Mouse (Mus musculus) cerebellum, adult 2 months (tissue): ENCODE data around the gene Ybx2. TPM values are rescaled to one million over a fixed set of nuclear protein-coding genes. Genes with fewer than 3 reads are reported as not detected.

Experiments
- DNase-seq, 2 experiments: peaks; one replicate each; pipeline ENCODE4 v3.0.0; 2021
- H3K27ac ChIP-seq: fragments of 200-500 bp; 2 replicates; pipeline ENCODE4 v1.5.1; 2012; ENCODE audit warnings: low read length, control low read depth, inconsistent platforms; ENCODE audit not compliant: insufficient read depth
- H3K27me3 ChIP-seq: fragments of 200-500 bp; 2 replicates; pipeline ENCODE4 v1.6.1; 2012; ENCODE audit warnings: inconsistent platforms, mild to moderate bottlenecking, low read length, moderate library complexity; ENCODE audit not compliant: control insufficient read depth, insufficient read depth
- H3K4me1 ChIP-seq: fragments of 200-500 bp; 2 replicates; pipeline ENCODE4 v1.6.1; 2011; ENCODE audit warnings: low read length; ENCODE audit not compliant: control insufficient read depth, insufficient read depth
- H3K4me3 ChIP-seq: fragments of 200-500 bp; replicated peaks from 2 replicates; pipeline ENCODE3; 2011; ENCODE audit warnings: mild to moderate bottlenecking, low read depth, low read length, control low read depth; ENCODE audit not compliant: insufficient read depth
- CTCF ChIP-seq: fragments of 200-500 bp; IDR thresholded peaks from 2 replicates; pipeline ENCODE4 v1.5.1; 2011; ENCODE audit warnings: low read depth, mild to moderate bottlenecking, control low read depth, low read length, moderate library complexity, borderline replicate concordance; ENCODE audit not compliant: insufficient read depth
- POLR2A ChIP-seq: fragments of 200-500 bp; IDR thresholded peaks from 2 replicates; pipeline ENCODE4 v1.6.1; 2011; ENCODE audit warnings: low read length, control low read depth, borderline replicate concordance; ENCODE audit not compliant: insufficient read depth
- WGBS: fragments of 180-500 bp; shearing (Covaris S2); methylation state at CpG from one replicate; pipeline ENCODE4 v1.1.7; 2018; 5-methylcytosine and 5-hydroxymethylcytosine counted together
- polyA plus RNA-seq: library from polyadenylated mRNA; depleted of rRNA; stranded (reverse); fragments of >200 nt; gene quantifications from 2 replicates; pipeline ENCODE4 v1.2.3, GENCODE M21; 2012

Ybx2 gene
- polyA plus RNA-seq, 1 experiment: 16.5 TPM

GRCm38 (mm10) chr11:69960616-69961015 is 25.0 kb downstream of the Ybx2 start:
- TF ChIP-seq CTCF (0 out of 2 replicates have a peak, but pooled peaks have one; percentile 2), POLR2A (no peak)
- DNase-seq: no peak
- Histone ChIP-seq H3K27me3 (peaks cover 3% of the 10 kb centered on the region; the same call in 1 of the 2 replicates), H3K4me1 (no peaks in the 10 kb centered on the region), H3K27ac (no peak overlapping the region), H3K4me3 (no peak overlapping the region)
- 20% methylated on average over 5 of the region's 5 CpGs for WGBS

GRCm38 (mm10) chr11:69961841-69962240 is 26.2 kb downstream of the Ybx2 start:
- TF ChIP-seq CTCF: no peak
- TF ChIP-seq POLR2A: no peak
- 55% methylated on average over 5 of the region's 5 CpGs for WGBS
- Histone ChIP-seq H3K4me1 (no peaks in the 10 kb centered on the region), H3K27me3 (peaks cover 5% of the 10 kb centered on the region; the same call in 1 of the 2 replicates), H3K4me3 (no peak overlapping the region), H3K27ac (no peak overlapping the region)
- no peak for DNase-seq

GRCm38 (mm10) chr11:69964650-69965270 is 29.2 kb downstream of the Ybx2 start, which contains the start of gene Cldn7:
TSS of gene Cldn7 (plus strand) at chr11:69964779.
- WGBS: 14% methylated on average over 24 of the region's 24 CpGs
- Histone ChIP-seq H3K4me1 (no peaks in the 10 kb centered on the region), H3K27ac (no peak within 1 kb of the TSS), H3K27me3 (peaks cover 5% of the 10 kb centered on the region; the same call in 1 of the 2 replicates), H3K4me3 (no peak within 1 kb of the TSS)
- TF ChIP-seq POLR2A: no peak
- no peak for TF ChIP-seq CTCF
- DNase-seq: no peak

- TF ChIP-seq CTCF: no peak
- no peak for TF ChIP-seq POLR2A
- DNase-seq: no peak
- Histone ChIP-seq H3K4me1 (no peaks in the 10 kb centered on the region), H3K27me3 (peaks cover 5% of the 10 kb centered on the region; the same call in 1 of the 2 replicates), H3K27ac (no peak overlapping the region), H3K4me3 (no peak overlapping the region)
- 3% methylated on average over 49 of the region's 49 CpGs for WGBS
Observed at GRCm38 (mm10) chr11:69965271-69966005, 29.8 kb downstream of the Ybx2 start.

- no peaks in the 10 kb centered on the region for H3K4me1 ChIP-seq
- WGBS: 3% methylated on average over 59 of the region's 59 CpGs
- no peak overlapping the region for H3K27ac ChIP-seq
- DNase-seq: no peak
- no peak overlapping the region for H3K4me3 ChIP-seq
- H3K27me3 ChIP-seq: peaks cover 5% of the 10 kb centered on the region; the same call in 1 of the 2 replicates
- TF ChIP-seq POLR2A (no peak), CTCF (no peak)
Observed at GRCm38 (mm10) chr11:69966006-69966859, 30.6 kb downstream of the Ybx2 start.

- peaks cover 5% of the 10 kb centered on the region; the same call in 1 of the 2 replicates for H3K27me3 ChIP-seq
- WGBS: 37% methylated on average over 17 of the region's 17 CpGs
Observed at GRCm38 (mm10) chr11:69966860-69967517, 31.4 kb downstream of the Ybx2 start.

GRCm38 (mm10) chr11:69968793-69969192 is 33.2 kb downstream of the Ybx2 start:
- DNase-seq: no peak
- Histone ChIP-seq H3K27me3 (peaks cover 5% of the 10 kb centered on the region; the same call in 1 of the 2 replicates), H3K4me1 (no peaks in the 10 kb centered on the region), H3K27ac (no peak overlapping the region), H3K4me3 (no peak overlapping the region)
- 90% methylated on average over 4 of the region's 4 CpGs for WGBS
- no peak for TF ChIP-seq CTCF
- no peak for TF ChIP-seq POLR2A

More at GRCm38 (mm10) chr11:69966860-69967517, 31.4 kb downstream of the Ybx2 start:
- no peak for DNase-seq
- no peak for TF ChIP-seq CTCF
- no peak for TF ChIP-seq POLR2A
- Histone ChIP-seq H3K4me1 (no peaks in the 10 kb centered on the region), H3K4me3 (no peak overlapping the region), H3K27ac (no peak overlapping the region)
